Mouse (Mus musculus) B cell, adult (primary cell): ENCODE data around the gene Zfp825. TPM values are rescaled to one million over a fixed set of nuclear protein-coding genes. Genes with fewer than 3 reads are reported as not detected.

Source experiments
- total RNA-seq: library from RNA; stranded (reverse); gene quantifications from 4 replicates; pipeline ENCODE4 v1.2.4, GENCODE M21; 2023; ENCODE audit not compliant: inconsistent age

Gene Zfp825
- total RNA-seq, result 4.6 to 8.7 TPM (median 6.2 TPM) in 4 replicates

DNA sequence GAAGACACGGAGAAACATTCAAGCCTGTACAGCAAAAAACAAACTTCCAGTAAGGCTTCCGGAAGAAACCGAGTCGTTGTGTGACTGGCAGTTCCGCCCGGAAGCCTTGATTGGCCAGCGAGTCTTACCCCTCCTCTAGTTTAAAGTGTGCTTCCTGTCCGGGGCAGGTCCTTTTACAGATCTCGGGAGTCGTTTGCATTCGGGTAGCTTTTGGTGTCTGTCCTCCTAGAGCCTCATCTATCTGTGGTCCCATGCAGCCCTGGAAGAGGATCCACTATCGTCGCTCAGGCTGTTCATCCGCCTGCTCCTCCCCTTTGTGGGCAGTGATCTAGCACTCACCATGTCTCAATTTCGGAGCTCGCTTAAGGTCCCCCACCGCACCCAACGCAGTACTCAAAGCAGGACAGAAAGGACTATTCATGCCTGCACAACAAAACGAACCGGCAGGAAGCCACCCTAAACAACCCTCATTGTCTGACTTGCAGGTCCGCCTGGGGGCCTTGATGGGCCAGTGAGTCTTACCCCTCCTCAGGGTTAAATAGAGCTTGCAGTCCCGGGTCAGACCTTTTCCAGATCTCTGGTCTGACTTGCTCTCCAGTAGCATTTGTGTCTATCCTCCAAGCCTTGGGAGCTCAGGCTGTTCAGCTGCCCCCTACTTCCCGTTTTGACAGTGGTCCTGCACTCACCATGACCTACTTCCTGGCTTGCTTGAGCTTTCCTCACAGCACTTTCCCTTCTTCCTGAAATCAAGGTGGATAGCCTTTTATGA lies at the start of gene Zfp825:
Gene Zfp825, minus strand, starts transcription at position 82 of the 769 bp plus-strand sequence.

Other genes with a start within 250 kb of the Zfp825 start
- 0.09 to 0.18 TPM in 2 of 4 replicates, not detected in the others for gene Ahrr, start 201.7 kb downstream of the Zfp825 start, total RNA-seq
- 80.5 to 89.8 TPM (median 83.2 TPM) in 4 replicates for gene Pdcd6, start 176.4 kb downstream of the Zfp825 start, total RNA-seq
- gene Sdha, start 143.7 kb downstream of the Zfp825 start, total RNA-seq, result 158 to 183 TPM (median 174 TPM) in 4 replicates
- 21.9 to 31.7 TPM (median 24.1 TPM) in 4 replicates for gene Ccdc127, start 143.7 kb downstream of the Zfp825 start, total RNA-seq
- not detected in 4 replicates for gene Lrrc14b, start 130.0 kb downstream of the Zfp825 start, total RNA-seq
- gene Zfp72, start 103.2 kb downstream of the Zfp825 start, total RNA-seq, result 1.5 to 2.2 TPM (median 2.1 TPM) in 4 replicates
- 565 to 616 TPM (median 592 TPM) in 4 replicates for gene Ftl1-ps1, start 94.3 kb downstream of the Zfp825 start, total RNA-seq
- 73.2 to 111 TPM (median 81.4 TPM) in 4 replicates for gene Erap1, start 145.6 kb upstream of the Zfp825 start, total RNA-seq